Mouse (Mus musculus): ENCODE measurements at regions not wholly inside any gene's neighbourhood (a gene's known extent, or its start where the extent isn't known, plus 50 kb on each side); places are given as distances from the start of the nearest gene placed in this dataset.

DNA sequence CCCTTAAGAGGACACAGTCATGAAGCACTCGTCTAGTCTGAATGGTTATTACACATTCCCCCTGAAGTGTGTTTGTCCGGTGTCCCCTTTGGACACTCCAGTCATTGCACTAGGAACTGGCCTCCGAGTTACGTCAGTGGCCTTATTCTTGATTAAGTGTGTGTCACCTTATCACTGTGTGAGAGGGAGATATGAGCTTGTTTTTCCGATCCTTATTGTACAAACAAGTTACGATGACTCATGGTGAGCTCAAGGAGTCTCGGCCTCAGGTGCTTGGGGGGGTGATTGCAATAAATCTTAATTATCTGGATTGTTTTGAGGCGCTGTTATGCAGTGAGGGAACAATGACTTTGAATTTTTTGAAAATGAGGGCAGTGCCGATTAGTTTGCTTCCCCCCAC is 241.8 kb upstream of the 1700056E22Rik start:
- no peak for TF ChIP-seq TCF12 (IDR thresholded peaks at IDR 0.05; ENCODE audit: insufficient read depth, poor library complexity, severe bottlenecking)
- TF ChIP-seq POLR2A (IDR thresholded peaks at IDR 0.05; ENCODE audit: insufficient read length, low read depth) = no peak
- no peak for TF ChIP-seq USF1 (IDR thresholded peaks at IDR 0.05; ENCODE audit: low read depth)
- no peak for TF ChIP-seq MAX (IDR thresholded peaks at IDR 0.05; ENCODE audit: low read depth)
- TF ChIP-seq POLR2AphosphoS2 (IDR thresholded peaks at IDR 0.05; ENCODE audit: insufficient read length, low read depth) = no peak
- no peak for TF ChIP-seq CEBPB (IDR thresholded peaks at IDR 0.05; ENCODE audit: insufficient read depth, poor library complexity, severe bottlenecking)
- TF ChIP-seq REST (IDR thresholded peaks at IDR 0.05; ENCODE audit: insufficient read depth, insufficient read length) = no peak
- TF ChIP-seq MYOD1 (IDR thresholded peaks at IDR 0.05; ENCODE audit: control insufficient read depth in 1 of 3, insufficient read length in 2 of 3, low read depth in 2 of 3) = no peak
